Mouse (Mus musculus) neural tube, embryonic 12.5 days (tissue): Measurements from ENCODE around the gene Rap1a. TPM values are rescaled to one million over a fixed set of nuclear protein-coding genes. Genes with fewer than 3 reads are reported as not detected.

Source experiments
- ATAC-seq: fragments of 200-750 bp; cut with Nextera tagmentation; 2 replicates; pipeline ENCODE4 v1.8.0; 2017; ENCODE audit warnings: low read depth, mild to moderate bottlenecking, moderate TSS enrichment, moderate library complexity; ENCODE audit not compliant: low FRiP score
- H3K27ac ChIP-seq: fragments of 300-500 bp; sonication (generic); 2 replicates; pipeline ENCODE4 v1.5.1; 2016
- H3K27me3 ChIP-seq: fragments of 300-500 bp; sonication (generic); replicated peaks from 2 replicates; pipeline ENCODE4 v1.6.1; 2016; ENCODE audit warnings: mild to moderate bottlenecking
- H3K36me3 ChIP-seq: fragments of 300-500 bp; sonication (generic); 2 replicates; pipeline ENCODE4 v1.6.1; 2016; ENCODE audit warnings: mild to moderate bottlenecking
- H3K4me1 ChIP-seq: fragments of 300-500 bp; sonication (generic); 2 replicates; pipeline ENCODE4 v1.6.1; 2016
- H3K4me2 ChIP-seq: fragments of 300-500 bp; sonication (generic); replicated peaks from 2 replicates; pipeline ENCODE4 v1.6.1; 2016; ENCODE audit warnings: mild to moderate bottlenecking
- H3K4me3 ChIP-seq: fragments of 300-500 bp; sonication (generic); 2 replicates; pipeline ENCODE4 v1.5.1; 2016
- H3K9ac ChIP-seq: fragments of 300-500 bp; sonication (generic); 2 replicates; pipeline ENCODE4 v1.6.1; 2016; ENCODE audit warnings: mild to moderate bottlenecking
- H3K9me3 ChIP-seq: fragments of 300-500 bp; sonication (generic); 2 replicates; pipeline ENCODE4 v1.6.1; 2016; ENCODE audit warnings: mild to moderate bottlenecking
- WGBS: fragments of 180-500 bp; shearing (Covaris S2); methylation state at CpG from one replicate; pipeline ENCODE4 v1.1.7; 2016; 5-methylcytosine and 5-hydroxymethylcytosine counted together
- polyA plus RNA-seq: library from polyadenylated mRNA; unstranded; fragments of >200 nt; fragmentation: Nextera tagmentation; extraction: Ambion mirVana; gene quantifications from 2 replicates; pipeline ENCODE4 v1.2.1, GENCODE M21; 2016

Rap1a gene
- polyA plus RNA-seq, 1 experiment from 2014 or later, result 76.9 TPM

DNA sequence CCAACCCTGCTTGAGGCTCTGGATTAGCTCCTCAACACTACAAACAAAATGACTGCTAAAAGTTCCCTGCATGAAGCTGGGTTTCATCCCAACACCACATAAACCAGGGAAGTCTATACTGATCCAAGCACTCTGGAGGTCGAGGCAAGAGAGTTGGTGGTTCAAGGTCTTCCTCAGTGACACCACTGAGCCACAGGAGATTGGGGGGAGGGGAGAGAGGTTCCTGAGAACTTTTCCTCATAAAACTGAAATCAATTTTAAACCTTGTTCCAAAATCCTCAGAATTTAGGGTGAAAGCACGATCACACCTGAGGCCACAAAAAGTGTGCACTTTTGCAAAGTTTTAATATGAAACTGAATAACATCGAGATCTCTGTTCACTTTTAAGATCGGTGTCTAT, 1.8 kb downstream of the Rap1a start:
- no peaks in the 10 kb centered on the region for H3K36me3 ChIP-seq
- H3K27me3 ChIP-seq, result no peaks in the 10 kb centered on the region
- H3K4me2 ChIP-seq, result peak overlapping the region; percentile 70
- 71% methylated on average over 4 of the region's 4 CpGs for WGBS
- no peak overlapping the region for H3K4me3 ChIP-seq
- H3K4me1 ChIP-seq, result peaks cover 8% of the 10 kb centered on the region
- no peak for ATAC-seq
- no peaks in the 10 kb centered on the region for H3K9me3 ChIP-seq
- H3K9ac ChIP-seq, result no peak overlapping the region
- H3K27ac ChIP-seq, result no peak overlapping the region

- Histone ChIP-seq H3K4me3 (no peak overlapping the region), H3K4me2 (0 out of 2 replicates have a peak overlapping the region, but pooled peaks have one; percentile 26), H3K4me1 (peaks cover 8% of the 10 kb centered on the region), H3K36me3 (no peaks in the 10 kb centered on the region), H3K27me3 (no peaks in the 10 kb centered on the region), H3K27ac (no peak overlapping the region), H3K9ac (no peak overlapping the region), H3K9me3 (no peaks in the 10 kb centered on the region)
- no peak for ATAC-seq
- 89% methylated on average over 2 of the region's 2 CpGs for WGBS
Observed at GRCm38 (mm10) chr3:105798770-105799169, 2.4 kb downstream of the Rap1a start.

- Histone ChIP-seq H3K4me3 (no peak overlapping the region), H3K9me3 (no peaks in the 10 kb centered on the region), H3K27me3 (no peaks in the 10 kb centered on the region), H3K4me1 (peaks cover 8% of the 10 kb centered on the region), H3K9ac (no peak overlapping the region), H3K36me3 (no peaks in the 10 kb centered on the region), H3K27ac (no peak overlapping the region), H3K4me2 (no peak overlapping the region)
- WGBS, result 88% methylated on average over 2 of the region's 2 CpGs
- no peak for ATAC-seq
Observed at GRCm38 (mm10) chr3:105797427-105797826, 3.7 kb downstream of the Rap1a start.

DNA sequence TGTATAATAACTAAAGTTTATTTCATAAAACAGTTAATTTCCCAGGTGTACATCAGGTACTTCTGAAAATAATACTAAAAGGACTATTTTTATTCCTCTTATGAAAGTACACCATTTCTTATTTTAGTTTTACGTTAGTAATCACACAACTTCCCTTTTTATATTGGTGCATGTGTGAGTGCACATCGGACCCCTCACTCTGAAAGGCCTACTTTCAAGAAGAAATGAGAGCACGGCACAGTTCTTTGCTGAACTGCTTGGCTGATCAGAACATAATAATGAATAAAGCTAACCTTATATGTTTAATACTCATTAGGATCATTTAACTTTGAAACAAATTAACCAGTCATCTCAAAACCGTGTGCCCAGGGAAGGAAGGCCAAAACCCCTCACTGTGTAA, 4.4 kb downstream of the Rap1a start:
- no peak overlapping the region for H3K9ac ChIP-seq
- 90% methylated on average over 4 of the region's 4 CpGs for WGBS
- H3K27ac ChIP-seq, result no peak overlapping the region
- no peak overlapping the region for H3K4me3 ChIP-seq
- no peaks in the 10 kb centered on the region for H3K9me3 ChIP-seq
- H3K4me1 ChIP-seq, result peaks cover 8% of the 10 kb centered on the region
- no peak for ATAC-seq
- H3K27me3 ChIP-seq, result no peaks in the 10 kb centered on the region
- no peak overlapping the region for H3K4me2 ChIP-seq
- H3K36me3 ChIP-seq, result no peaks in the 10 kb centered on the region

DNA sequence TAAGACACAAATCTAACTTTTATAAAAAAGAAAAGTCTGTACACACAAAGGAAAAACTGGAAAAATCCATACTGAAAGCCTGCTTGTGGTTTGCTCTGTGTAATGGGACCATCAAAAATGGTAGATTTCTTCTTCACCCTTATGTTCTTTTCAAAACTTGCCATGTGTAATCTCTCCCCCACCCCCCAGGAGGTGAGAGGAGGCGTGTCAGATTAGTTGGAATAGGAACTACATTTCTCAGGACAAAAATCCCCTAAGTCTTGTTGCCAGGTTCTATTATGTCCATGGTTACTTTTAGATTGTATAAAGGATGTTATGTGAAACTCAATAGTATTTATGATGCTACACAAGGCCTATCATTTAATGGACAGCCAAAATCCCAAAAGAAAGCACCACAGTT, 6.8 kb downstream of the Rap1a start:
- no peak for ATAC-seq
- no peaks in the 10 kb centered on the region for H3K9me3 ChIP-seq
- H3K36me3 ChIP-seq, result no peaks in the 10 kb centered on the region
- H3K27me3 ChIP-seq, result no peaks in the 10 kb centered on the region
- H3K9ac ChIP-seq, result no peak overlapping the region
- no peak overlapping the region for H3K4me2 ChIP-seq
- 87% methylated on average over 1 of the region's 1 CpGs for WGBS
- H3K27ac ChIP-seq, result no peak overlapping the region
- H3K4me3 ChIP-seq, result no peak overlapping the region
- peaks cover 2% of the 10 kb centered on the region for H3K4me1 ChIP-seq

- Histone ChIP-seq H3K9me3 (no peaks in the 10 kb centered on the region), H3K9ac (no peak overlapping the region), H3K27me3 (no peaks in the 10 kb centered on the region), H3K4me3 (no peak overlapping the region), H3K36me3 (no peaks in the 10 kb centered on the region), H3K27ac (no peak overlapping the region), H3K4me1 (no peaks in the 10 kb centered on the region; the same call in 1 of the 2 replicates), H3K4me2 (no peak overlapping the region)
- no peak for ATAC-seq
- 96% methylated on average over 7 of the region's 7 CpGs for WGBS
Observed at GRCm38 (mm10) chr3:105792309-105792708, 8.8 kb downstream of the Rap1a start.

DNA sequence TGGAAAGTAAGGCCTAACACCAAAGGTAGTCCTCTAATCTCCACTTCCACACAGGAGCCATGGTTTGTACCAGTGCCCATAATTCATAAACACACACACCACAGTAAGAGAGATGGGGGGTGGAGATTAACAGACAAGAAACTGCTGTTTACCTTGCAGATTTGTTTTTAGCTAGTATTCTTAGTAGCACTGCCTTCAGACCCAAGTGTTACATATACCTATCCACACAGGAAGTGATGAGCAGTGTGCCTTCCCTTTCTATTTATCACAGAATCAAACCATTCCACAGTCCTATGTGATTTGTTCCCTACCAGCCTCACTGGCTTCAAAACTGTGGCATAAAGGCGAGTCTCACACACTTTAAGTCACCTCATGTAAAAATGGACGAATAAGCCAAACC, 10.0 kb downstream of the Rap1a start:
- Histone ChIP-seq H3K36me3 (peaks cover 3% of the 10 kb centered on the region; the same call in 1 of the 2 replicates), H3K4me3 (no peak overlapping the region), H3K27ac (no peak overlapping the region), H3K9me3 (no peaks in the 10 kb centered on the region), H3K4me2 (no peak overlapping the region), H3K9ac (no peak overlapping the region), H3K4me1 (no peaks in the 10 kb centered on the region; the same call in 1 of the 2 replicates), H3K27me3 (no peaks in the 10 kb centered on the region)
- 94% methylated on average over 2 of the region's 2 CpGs for WGBS
- no peak for ATAC-seq

DNA sequence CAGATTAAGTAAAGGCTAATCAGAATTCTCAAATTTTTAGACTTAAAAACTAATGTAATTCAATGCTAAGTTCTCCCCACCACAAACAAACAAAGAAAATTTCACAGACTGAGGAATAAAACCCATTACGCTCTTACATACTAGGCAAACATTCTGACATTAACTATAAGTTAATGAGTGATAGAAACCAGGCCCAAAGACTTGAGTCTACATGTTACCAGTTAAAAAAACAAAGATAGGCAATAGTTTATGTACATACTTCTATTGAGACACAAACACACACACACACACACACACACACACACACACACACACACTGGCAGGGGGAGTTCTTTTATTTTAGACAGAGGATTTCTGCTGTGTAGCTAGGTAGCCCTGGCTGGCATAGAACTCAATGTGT, 10.8 kb downstream of the Rap1a start:
- H3K4me3 ChIP-seq, result no peak overlapping the region
- no peak overlapping the region for H3K27ac ChIP-seq
- H3K9ac ChIP-seq, result no peak overlapping the region
- no peaks in the 10 kb centered on the region for H3K9me3 ChIP-seq
- WGBS, result 98% methylated on average over 1 of the region's 1 CpGs
- peaks cover 3% of the 10 kb centered on the region; the same call in 1 of the 2 replicates for H3K36me3 ChIP-seq
- no peaks in the 10 kb centered on the region; the same call in 1 of the 2 replicates for H3K4me1 ChIP-seq
- H3K27me3 ChIP-seq, result no peaks in the 10 kb centered on the region
- no peak overlapping the region for H3K4me2 ChIP-seq
- no peak for ATAC-seq

- 84% methylated on average over 1 of the region's 1 CpGs for WGBS
- no peaks in the 10 kb centered on the region for H3K4me1 ChIP-seq
- ATAC-seq, result no peak
- H3K9ac ChIP-seq, result no peak overlapping the region
- no peak overlapping the region for H3K4me2 ChIP-seq
- no peaks in the 10 kb centered on the region for H3K9me3 ChIP-seq
- no peak overlapping the region for H3K4me3 ChIP-seq
- H3K27ac ChIP-seq, result no peak overlapping the region
- H3K36me3 ChIP-seq, result peaks cover 3% of the 10 kb centered on the region; the same call in 1 of the 2 replicates
- no peaks in the 10 kb centered on the region for H3K27me3 ChIP-seq
Observed at GRCm38 (mm10) chr3:105789776-105790175, 11.4 kb downstream of the Rap1a start.

- ATAC-seq, result no peak
- Histone ChIP-seq H3K27ac (no peak overlapping the region), H3K9ac (no peak overlapping the region), H3K4me2 (no peak overlapping the region), H3K4me1 (0 out of 2 replicates have a peak, but pooled peaks cover 3% of the 10 kb centered on the region), H3K36me3 (peaks cover 3% of the 10 kb centered on the region; the same call in 1 of the 2 replicates), H3K27me3 (no peaks in the 10 kb centered on the region), H3K9me3 (no peaks in the 10 kb centered on the region), H3K4me3 (no peak overlapping the region)
- WGBS, result 95% methylated on average over 3 of the region's 3 CpGs
Observed at GRCm38 (mm10) chr3:105787328-105787727, 13.8 kb downstream of the Rap1a start.

DNA sequence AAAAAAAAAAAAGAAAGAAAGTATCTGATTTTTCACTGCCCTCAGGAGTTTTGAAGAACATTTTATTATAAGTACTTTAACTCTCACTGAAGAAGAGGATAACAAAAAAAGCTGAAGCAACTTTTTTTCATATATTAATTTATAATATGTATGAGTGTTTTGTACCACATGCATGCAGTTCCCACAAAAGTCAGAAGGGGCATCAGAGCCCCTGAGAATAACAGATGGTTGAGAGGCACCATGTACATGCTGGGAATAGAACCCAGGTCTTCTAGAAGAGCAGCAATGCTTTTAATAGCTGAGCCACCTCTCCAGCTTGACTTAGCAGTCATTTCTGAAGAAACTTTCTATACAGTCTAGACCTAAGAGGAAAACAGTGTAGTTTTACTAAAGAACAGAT, 15.3 kb downstream of the Rap1a start:
- no peaks in the 10 kb centered on the region for H3K27me3 ChIP-seq
- peaks cover 3% of the 10 kb centered on the region; the same call in 1 of the 2 replicates for H3K36me3 ChIP-seq
- ATAC-seq, result no peak
- no peaks in the 10 kb centered on the region for H3K9me3 ChIP-seq
- H3K4me1 ChIP-seq, result 0 out of 2 replicates have a peak, but pooled peaks cover 5% of the 10 kb centered on the region
- no peak overlapping the region for H3K27ac ChIP-seq
- no peak overlapping the region for H3K4me2 ChIP-seq
- H3K9ac ChIP-seq, result no peak overlapping the region
- no peak overlapping the region for H3K4me3 ChIP-seq

GRCm38 (mm10) chr3:105783809-105784208, 17.3 kb downstream of the Rap1a start:
- H3K9me3 ChIP-seq, result no peaks in the 10 kb centered on the region
- H3K4me3 ChIP-seq, result no peak overlapping the region
- no peak for ATAC-seq
- H3K27ac ChIP-seq, result no peak overlapping the region
- no peak overlapping the region for H3K4me2 ChIP-seq
- H3K9ac ChIP-seq, result no peak overlapping the region
- H3K4me1 ChIP-seq, result 0 out of 2 replicates have a peak, but pooled peaks cover 5% of the 10 kb centered on the region
- peaks cover 3% of the 10 kb centered on the region; the same call in 1 of the 2 replicates for H3K36me3 ChIP-seq
- H3K27me3 ChIP-seq, result no peaks in the 10 kb centered on the region
- 34% methylated on average over 1 of the region's 1 CpGs for WGBS

DNA sequence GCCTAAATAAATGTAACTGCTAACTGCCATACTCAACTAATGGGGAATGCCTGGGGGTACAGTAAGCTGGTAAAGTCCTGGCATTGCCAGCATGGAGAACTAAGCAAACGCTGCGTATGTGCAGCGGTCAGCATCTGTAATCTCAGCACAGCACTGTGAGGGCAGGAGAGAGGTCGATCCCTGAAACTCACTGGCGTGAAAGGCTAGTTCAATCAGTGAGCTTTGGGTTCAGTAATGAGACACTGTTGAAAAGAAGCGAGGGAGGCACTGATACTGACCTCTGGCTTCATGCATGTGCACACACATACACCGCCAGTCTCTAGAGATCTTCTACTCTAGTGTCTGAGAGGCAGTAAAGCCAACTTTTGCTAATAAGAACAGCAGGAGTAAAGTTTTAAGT, 18.7 kb downstream of the Rap1a start:
- Histone ChIP-seq H3K36me3 (peaks cover 3% of the 10 kb centered on the region; the same call in 1 of the 2 replicates), H3K27me3 (no peaks in the 10 kb centered on the region), H3K9me3 (no peaks in the 10 kb centered on the region), H3K4me2 (no peak overlapping the region), H3K4me1 (0 out of 2 replicates have a peak, but pooled peaks cover 5% of the 10 kb centered on the region), H3K9ac (no peak overlapping the region), H3K27ac (no peak overlapping the region), H3K4me3 (no peak overlapping the region)
- WGBS, result 73% methylated on average over 7 of the region's 7 CpGs
- ATAC-seq, result no peak
